Mouse (Mus musculus) midbrain, embryonic 12.5 days (tissue): ENCODE data around the gene Adam11. TPM values are rescaled to one million over a fixed set of nuclear protein-coding genes. Genes with fewer than 3 reads are reported as not detected.
A peak's percentile ranks its signal among the peaks of the same experiment; 100 is the strongest.

Experiments
- ATAC-seq: fragments of 200-750 bp; cut with Nextera tagmentation; 2 replicates; pipeline ENCODE4 v1.8.0; 2017; ENCODE audit warnings: low read depth, moderate TSS enrichment, moderate library complexity; ENCODE audit not compliant: low FRiP score
- H3K27ac ChIP-seq: fragments of 300-500 bp; sonication (generic); replicated peaks from 2 replicates; pipeline ENCODE4 v1.5.1; 2016; ENCODE audit warnings: mild to moderate bottlenecking
- H3K27me3 ChIP-seq: fragments of 300-500 bp; sonication (generic); 2 replicates; pipeline ENCODE4 v1.6.1; 2016; ENCODE audit warnings: mild to moderate bottlenecking
- H3K36me3 ChIP-seq: fragments of 300-500 bp; sonication (generic); 2 replicates; pipeline ENCODE4 v1.6.1; 2016
- H3K4me1 ChIP-seq: fragments of 300-500 bp; sonication (generic); 2 replicates; pipeline ENCODE4 v1.6.1; 2016
- H3K4me2 ChIP-seq: fragments of 300-500 bp; sonication (generic); replicated peaks from 2 replicates; pipeline ENCODE4 v1.6.1; 2016; ENCODE audit warnings: mild to moderate bottlenecking, moderate library complexity
- H3K4me3 ChIP-seq: fragments of 300-500 bp; sonication (generic); 2 replicates; pipeline ENCODE4 v1.5.1; 2016; ENCODE audit warnings: mild to moderate bottlenecking
- H3K9ac ChIP-seq: fragments of 300-500 bp; sonication (generic); replicated peaks from 2 replicates; pipeline ENCODE4 v1.6.1; 2016; ENCODE audit warnings: mild to moderate bottlenecking, moderate library complexity
- H3K9me3 ChIP-seq: fragments of 300-500 bp; sonication (generic); 2 replicates; pipeline ENCODE4 v1.6.1; 2016; ENCODE audit warnings: mild to moderate bottlenecking
- WGBS: fragments of 180-500 bp; shearing (Covaris S2); methylation state at CpG from one replicate; pipeline ENCODE4 v1.1.7; 2016; 5-methylcytosine and 5-hydroxymethylcytosine counted together
- polyA plus RNA-seq: library from polyadenylated mRNA; unstranded; fragments of >200 nt; fragmentation: Nextera tagmentation; extraction: Ambion mirVana; gene quantifications from 2 replicates; pipeline ENCODE4 v1.2.1, GENCODE M21; 2016

Adam11 gene
- polyA plus RNA-seq, 1 experiment from 2014 or later = 28.8 TPM

- no peak overlapping the region for H3K4me3 ChIP-seq
- peaks cover 18% of the 10 kb centered on the region for H3K4me1 ChIP-seq
- H3K9ac ChIP-seq = no peak overlapping the region
- H3K9me3 ChIP-seq = no peaks in the 10 kb centered on the region
- ATAC-seq = no peak
- H3K36me3 ChIP-seq = no peaks in the 10 kb centered on the region
- 50% methylated on average over 11 of the region's 11 CpGs for WGBS
- no peak overlapping the region for H3K4me2 ChIP-seq
- peaks cover 33% of the 10 kb centered on the region for H3K27me3 ChIP-seq
- no peak overlapping the region for H3K27ac ChIP-seq
Observed at GRCm38 (mm10) chr11:102740634-102741033, 20.6 kb upstream of the Adam11 start.

DNA sequence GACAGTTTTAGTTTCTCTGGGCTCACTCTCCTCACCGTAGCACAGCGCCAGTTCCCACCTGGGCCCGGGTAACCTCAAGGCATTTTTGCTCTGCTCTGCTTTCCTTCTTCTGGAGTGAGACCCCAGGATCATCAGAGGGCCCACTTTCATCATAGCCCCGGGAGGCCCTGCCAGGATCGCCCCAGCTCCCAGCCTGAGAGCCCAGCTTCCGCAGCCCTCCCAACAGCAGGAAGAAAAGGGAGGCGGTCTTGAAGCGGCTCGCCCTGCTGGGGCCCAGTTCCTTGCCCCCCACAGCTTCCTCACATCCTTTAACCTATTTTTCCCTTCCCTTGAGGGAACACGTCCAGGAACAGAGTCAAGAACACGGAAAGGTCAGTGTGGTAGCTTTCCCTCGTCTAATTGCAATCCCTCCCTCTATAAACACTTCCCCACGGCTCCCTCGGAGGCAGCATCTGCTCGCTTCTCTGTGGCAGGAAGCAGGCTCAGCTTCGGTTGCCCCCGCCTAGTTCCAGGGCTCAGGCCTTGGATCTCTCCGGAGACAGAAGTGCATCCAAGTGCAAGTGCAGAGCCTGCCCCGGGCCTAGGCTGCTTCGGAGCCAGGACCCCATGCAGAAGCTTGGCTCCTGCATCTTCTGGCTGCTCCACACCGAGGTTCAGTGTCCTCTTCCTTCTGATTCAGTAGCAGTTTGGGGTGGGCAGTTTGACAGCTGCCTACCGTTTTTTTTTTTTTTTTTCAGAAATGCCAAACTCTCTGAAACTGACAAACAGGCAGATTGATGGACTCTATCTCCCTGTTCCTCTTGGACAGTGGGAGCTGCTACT lies 19.9 kb upstream of the Adam11 start:
- Histone ChIP-seq H3K9me3 (no peaks in the 10 kb centered on the region), H3K4me2 (no peak overlapping the region), H3K36me3 (no peaks in the 10 kb centered on the region), H3K9ac (no peak overlapping the region), H3K27me3 (peaks cover 33% of the 10 kb centered on the region), H3K27ac (no peak overlapping the region), H3K4me3 (no peak overlapping the region), H3K4me1 (peaks cover 18% of the 10 kb centered on the region)
- WGBS = 9% methylated on average over 21 of the region's 22 CpGs
- ATAC-seq = no peak

DNA sequence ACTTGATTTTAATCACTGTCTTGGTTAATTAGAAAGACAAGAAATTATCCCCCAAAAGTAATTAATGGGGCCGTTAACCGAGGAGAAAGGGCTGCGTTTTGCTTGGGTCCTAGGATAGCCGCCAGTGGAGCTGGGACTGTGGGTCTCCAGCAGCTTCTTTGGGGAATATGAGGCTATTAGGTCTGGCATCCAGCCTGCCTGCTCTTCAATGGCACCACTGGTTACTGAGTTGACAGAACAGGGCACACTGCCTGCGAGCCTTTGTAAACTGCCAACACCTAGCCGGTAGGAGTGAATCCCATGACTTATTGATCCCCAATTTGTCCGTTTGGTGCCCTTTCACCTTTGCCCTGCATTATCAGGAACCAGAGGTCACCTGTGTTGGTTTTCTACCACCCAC lies 19.2 kb upstream of the Adam11 start:
- Histone ChIP-seq H3K36me3 (no peaks in the 10 kb centered on the region), H3K4me3 (no peak overlapping the region), H3K9me3 (no peaks in the 10 kb centered on the region), H3K4me2 (no peak overlapping the region), H3K27me3 (peaks cover 31% of the 10 kb centered on the region), H3K9ac (no peak overlapping the region), H3K4me1 (peaks cover 18% of the 10 kb centered on the region), H3K27ac (no peak overlapping the region)
- 64% methylated on average over 7 of the region's 7 CpGs for whole genome bisulfite sequencing
- ATAC-seq = no peak

DNA sequence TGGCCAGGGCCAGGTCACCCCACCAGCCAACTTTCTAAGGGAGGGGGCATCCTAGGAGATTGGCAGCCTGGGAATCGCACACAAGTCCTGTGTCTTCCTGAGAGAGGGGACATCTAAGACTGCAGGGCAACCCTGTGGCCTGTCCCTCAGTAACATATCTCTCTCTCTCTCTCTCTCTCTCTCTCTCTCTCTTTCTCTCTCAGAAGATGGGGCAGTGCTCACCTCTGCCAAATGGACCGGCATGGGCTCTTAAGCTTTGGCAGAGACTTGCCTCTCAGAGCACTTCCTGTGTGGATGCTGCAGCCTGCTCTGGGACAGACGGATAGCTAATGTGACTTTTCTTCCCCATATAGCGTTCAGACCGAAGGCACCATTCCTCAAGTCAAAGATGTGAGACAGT lies 18.4 kb upstream of the Adam11 start:
- Histone ChIP-seq H3K4me1 (peaks cover 18% of the 10 kb centered on the region), H3K4me3 (no peak overlapping the region), H3K4me2 (no peak overlapping the region), H3K27ac (no peak overlapping the region), H3K9me3 (no peaks in the 10 kb centered on the region), H3K27me3 (peaks cover 29% of the 10 kb centered on the region), H3K36me3 (no peaks in the 10 kb centered on the region), H3K9ac (no peak overlapping the region)
- ATAC-seq = no peak
- 80% methylated on average over 5 of the region's 5 CpGs for WGBS

DNA sequence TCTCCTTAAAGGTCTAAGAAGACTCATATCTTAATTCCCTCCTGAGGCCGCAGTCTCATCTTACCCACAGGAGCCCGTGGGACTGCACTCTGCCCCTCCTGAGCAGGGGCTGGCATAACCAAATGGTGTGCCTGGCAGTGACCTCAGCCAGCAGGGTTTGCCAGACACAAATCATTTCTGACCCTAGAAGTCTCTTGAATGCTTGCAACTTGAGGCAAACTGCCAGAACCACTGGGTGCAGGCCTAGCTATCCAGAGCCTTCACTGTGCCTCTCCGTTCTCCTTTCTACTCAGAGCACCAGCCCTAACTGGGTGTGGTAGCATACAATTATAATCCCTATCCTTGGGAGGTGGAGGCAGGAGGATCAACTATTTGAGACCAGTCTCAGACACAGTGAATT lies 16.5 kb upstream of the Adam11 start:
- H3K9me3 ChIP-seq = no peaks in the 10 kb centered on the region
- H3K36me3 ChIP-seq = no peaks in the 10 kb centered on the region
- no peak overlapping the region for H3K4me2 ChIP-seq
- H3K9ac ChIP-seq = no peak overlapping the region
- 84% methylated on average over 3 of the region's 3 CpGs for WGBS
- H3K27ac ChIP-seq = no peak overlapping the region
- H3K27me3 ChIP-seq = peaks cover 12% of the 10 kb centered on the region; the same call in 1 of the 2 replicates
- no peak for ATAC-seq
- peaks cover 13% of the 10 kb centered on the region for H3K4me1 ChIP-seq
- no peak overlapping the region for H3K4me3 ChIP-seq

DNA sequence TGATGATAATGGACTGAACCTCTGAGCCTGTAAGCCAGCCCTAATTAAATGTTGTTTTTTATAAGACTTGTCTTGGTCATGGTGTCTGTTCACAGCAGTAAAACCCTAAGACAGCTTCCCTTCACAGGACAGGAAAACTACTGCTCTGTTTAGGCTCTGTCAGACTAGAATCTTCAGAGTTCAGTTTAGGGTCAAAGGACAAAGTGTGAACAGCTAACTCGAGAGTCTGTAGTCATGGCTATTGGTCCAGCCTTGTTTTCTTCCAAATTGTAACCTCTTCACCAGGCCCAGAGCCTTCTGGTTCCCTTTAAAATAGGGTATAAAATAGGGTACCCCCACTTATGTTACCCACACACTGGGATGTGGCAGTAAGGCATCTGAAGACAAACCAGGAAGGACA lies 13.4 kb upstream of the Adam11 start:
- 78% methylated on average over 1 of the region's 1 CpGs for WGBS
- Histone ChIP-seq H3K27me3 (peaks cover 11% of the 10 kb centered on the region), H3K9ac (no peak overlapping the region), H3K27ac (no peak overlapping the region), H3K9me3 (no peaks in the 10 kb centered on the region), H3K4me1 (peaks cover 4% of the 10 kb centered on the region; the same call in 1 of the 2 replicates), H3K4me3 (no peak overlapping the region), H3K4me2 (no peak overlapping the region), H3K36me3 (no peaks in the 10 kb centered on the region)
- ATAC-seq = no peak

DNA sequence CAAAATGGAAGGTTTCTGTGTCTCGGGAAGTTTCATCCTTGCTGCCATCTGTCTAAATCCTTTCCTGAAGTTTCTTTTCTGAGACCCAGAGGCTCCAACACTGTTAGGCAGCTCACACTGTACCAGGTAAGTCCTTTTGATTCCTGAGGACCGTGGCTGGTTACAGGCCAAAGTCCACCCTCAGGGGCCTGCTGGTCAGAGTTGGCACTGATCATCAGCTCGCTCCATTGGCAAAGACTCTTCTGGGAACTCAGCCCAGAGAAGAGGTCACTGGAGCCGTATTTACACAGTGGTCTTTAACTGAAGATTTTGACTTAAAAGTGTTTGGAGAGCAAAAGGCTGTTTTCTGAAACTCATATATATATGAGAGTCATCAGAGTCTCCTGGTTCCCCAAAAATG lies 12.9 kb upstream of the Adam11 start:
- H3K27ac ChIP-seq = no peak overlapping the region
- 86% methylated on average over 4 of the region's 4 CpGs for WGBS
- H3K9me3 ChIP-seq = no peaks in the 10 kb centered on the region
- H3K4me1 ChIP-seq = peaks cover 9% of the 10 kb centered on the region
- no peak overlapping the region for H3K9ac ChIP-seq
- ATAC-seq = no peak
- H3K4me2 ChIP-seq = no peak overlapping the region
- H3K4me3 ChIP-seq = no peak overlapping the region
- no peaks in the 10 kb centered on the region for H3K36me3 ChIP-seq
- H3K27me3 ChIP-seq = peaks cover 12% of the 10 kb centered on the region

- Histone ChIP-seq H3K9me3 (no peaks in the 10 kb centered on the region), H3K4me1 (peaks cover 23% of the 10 kb centered on the region), H3K27me3 (peaks cover 12% of the 10 kb centered on the region), H3K4me3 (no peak overlapping the region), H3K9ac (no peak overlapping the region), H3K27ac (no peak overlapping the region), H3K4me2 (no peak overlapping the region), H3K36me3 (no peaks in the 10 kb centered on the region)
- 78% methylated on average over 2 of the region's 2 CpGs for WGBS
- no peak for ATAC-seq
Observed at GRCm38 (mm10) chr11:102749712-102750111, 11.5 kb upstream of the Adam11 start.

GRCm38 (mm10) chr11:102752896-102753590 lies 8.2 kb upstream of the Adam11 start:
- no peak for ATAC-seq
- no peak overlapping the region for H3K4me3 ChIP-seq
- H3K36me3 ChIP-seq = no peaks in the 10 kb centered on the region
- 64% methylated on average over 13 of the region's 13 CpGs for WGBS
- peaks cover 29% of the 10 kb centered on the region for H3K4me1 ChIP-seq
- no peaks in the 10 kb centered on the region for H3K9me3 ChIP-seq
- H3K27ac ChIP-seq = 0 out of 2 replicates have a peak overlapping the region, but pooled peaks have one; percentile 6
- no peak overlapping the region for H3K4me2 ChIP-seq
- no peak overlapping the region for H3K9ac ChIP-seq
- peaks cover 12% of the 10 kb centered on the region for H3K27me3 ChIP-seq

DNA sequence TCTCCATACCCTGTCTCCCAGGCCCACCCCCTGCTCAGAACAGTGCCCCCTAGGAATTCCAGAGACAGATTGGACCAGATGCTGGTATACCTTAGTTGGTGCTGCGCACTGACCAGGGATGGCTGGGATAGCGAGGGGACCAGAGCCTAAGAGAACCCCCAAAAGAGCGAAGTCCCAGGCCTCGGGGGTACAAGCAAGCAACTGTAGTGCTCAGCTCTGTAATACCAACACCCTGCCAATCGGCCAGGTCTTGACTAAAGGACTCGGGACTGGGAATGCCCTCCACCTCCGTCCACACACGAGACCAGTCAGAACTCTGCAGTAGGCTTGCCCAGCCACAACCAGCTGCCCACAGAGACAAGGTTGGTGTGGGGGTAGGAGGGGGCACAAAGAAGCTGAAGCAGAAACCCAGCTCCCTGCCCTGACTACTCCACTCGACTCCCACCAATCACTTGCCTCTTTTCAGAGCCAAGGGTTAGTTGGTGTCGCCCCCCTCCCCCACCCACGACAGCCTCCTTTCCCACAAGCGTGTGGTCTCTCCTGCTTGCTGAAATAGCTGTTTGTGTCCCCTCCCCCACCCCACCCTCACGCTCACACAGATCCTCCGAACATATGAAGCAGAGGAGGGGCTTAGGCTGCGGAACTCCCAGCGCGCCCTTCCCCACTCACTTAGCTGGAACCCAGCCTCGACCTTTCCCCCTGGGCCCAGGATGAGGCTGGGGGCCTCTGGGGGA lies 7.5 kb upstream of the Adam11 start:
- H3K4me1 ChIP-seq = peaks cover 29% of the 10 kb centered on the region
- H3K9ac ChIP-seq = no peak overlapping the region
- peak; percentile 66 for ATAC-seq
- H3K27ac ChIP-seq = peak overlapping the region; percentile 52
- H3K9me3 ChIP-seq = no peaks in the 10 kb centered on the region
- H3K4me2 ChIP-seq = peak overlapping the region; percentile 34
- H3K4me3 ChIP-seq = no peak overlapping the region
- H3K36me3 ChIP-seq = no peaks in the 10 kb centered on the region
- H3K27me3 ChIP-seq = peaks cover 12% of the 10 kb centered on the region
- 46% methylated on average over 18 of the region's 18 CpGs for WGBS

GRCm38 (mm10) chr11:102754416-102754815 lies 6.8 kb upstream of the Adam11 start:
- no peak for ATAC-seq
- Histone ChIP-seq H3K4me2 (peak overlapping the region; percentile 34), H3K9me3 (no peaks in the 10 kb centered on the region), H3K36me3 (no peaks in the 10 kb centered on the region), H3K4me1 (peaks cover 29% of the 10 kb centered on the region), H3K27ac (peak overlapping the region; percentile 52), H3K27me3 (peaks cover 12% of the 10 kb centered on the region), H3K4me3 (no peak overlapping the region), H3K9ac (0 out of 2 replicates have a peak overlapping the region, but pooled peaks have one; percentile 31)
- WGBS = 48% methylated on average over 4 of the region's 4 CpGs

DNA sequence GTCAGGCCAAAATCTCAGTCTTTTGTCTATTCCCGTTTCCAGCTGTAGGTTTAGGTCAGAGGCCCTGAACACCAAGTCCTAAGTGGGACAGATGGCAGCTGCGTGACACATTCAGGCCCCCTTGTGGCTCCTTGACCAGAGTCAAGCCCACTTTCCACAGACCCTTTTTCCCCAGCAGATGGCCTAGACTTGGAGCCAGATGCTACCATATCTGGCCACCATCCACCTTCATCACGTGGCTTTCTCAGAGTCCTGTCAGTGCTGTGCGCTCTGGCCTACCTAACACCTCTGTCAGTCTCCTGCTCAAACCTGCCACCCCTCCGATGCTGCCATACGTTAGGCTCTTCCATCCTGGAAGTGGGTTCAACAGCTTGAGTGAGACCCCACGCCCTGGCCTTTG lies 5.8 kb upstream of the Adam11 start:
- Histone ChIP-seq H3K9ac (no peak overlapping the region), H3K9me3 (no peaks in the 10 kb centered on the region), H3K36me3 (no peaks in the 10 kb centered on the region), H3K27ac (no peak overlapping the region), H3K27me3 (peaks cover 21% of the 10 kb centered on the region), H3K4me3 (no peak overlapping the region), H3K4me1 (peaks cover 29% of the 10 kb centered on the region), H3K4me2 (no peak overlapping the region)
- WGBS = 79% methylated on average over 7 of the region's 7 CpGs
- ATAC-seq = no peak
